Mouse (Mus musculus) left cerebral cortex, postnatal 36 days (tissue): Measurements from ENCODE around the gene Pimreg. TPM values are rescaled to one million over a fixed set of nuclear protein-coding genes. Genes with fewer than 3 reads are reported as not detected.

Source experiments
- DNase-seq, 2 experiments: peaks; one replicate each; pipeline ENCODE4 v3.0.0; 2021 to 2022; ENCODE audit warnings: low spot score in 2 of 2, mixed read lengths in 1 of 2
- intact Hi-C: fragments of 180-260 bp; cut with DNase I; formaldehyde crosslinking; loops from one replicate; pipeline ENCODE4 v1.15.1; 2025
- total RNA-seq, 2 experiments: library from RNA; stranded (reverse); gene quantifications; 2 replicates each; pipeline ENCODE4 v1.2.3; 2021

The Pimreg gene
- total RNA-seq, 2 experiments from 2014 or later: 0.43 to 1.1 TPM

DNA sequence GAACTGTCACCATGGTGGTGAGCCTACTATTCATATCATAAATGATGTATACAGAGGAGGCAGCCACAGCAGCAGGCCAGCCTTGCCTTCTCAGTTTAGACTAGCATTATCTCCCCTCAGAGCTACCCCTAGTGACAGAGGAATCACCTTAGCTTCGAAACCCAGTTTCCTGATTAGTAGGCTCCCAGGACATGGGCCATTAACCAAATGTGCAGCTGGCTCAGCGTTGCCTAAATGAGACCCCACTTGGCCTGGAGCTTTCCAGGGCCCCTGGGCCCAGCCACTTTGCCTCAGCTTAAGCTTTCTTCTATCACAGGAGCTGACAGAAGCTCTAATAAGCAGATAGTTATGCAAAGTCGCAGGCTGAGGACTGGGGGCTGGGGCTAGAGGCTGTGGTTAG, 54.2 kb downstream of the Pimreg start:
- intact Hi-C loops: no loop called here
- no peak for DNase-seq

Other genes with a start within 250 kb of the Pimreg start
- gene Aipl1, start 4.5 kb upstream of the Pimreg start, total RNA-seq: not detected
- gene Pitpnm3, start 93.7 kb downstream of the Pimreg start, total RNA-seq: 10 to 100 TPM; 74.9 to 83.2 TPM
- gene Gm43951, start 164.8 kb downstream of the Pimreg start, total RNA-seq: 10 to 100 TPM in 1 of 2 experiments, 1 to 10 TPM in 1; 9.1 to 15.4 TPM
- gene 4933427D14Rik, start 165.4 kb downstream of the Pimreg start, total RNA-seq: 10 to 100 TPM; 26.1 to 39.9 TPM
- 10 to 100 TPM; 31.0 to 31.3 TPM for gene Txndc17, start 165.5 kb downstream of the Pimreg start, total RNA-seq
- 10 to 100 TPM; 15.5 to 16.7 TPM for gene Med31, start 173.6 kb downstream of the Pimreg start, total RNA-seq
- 10 to 100 TPM; 14.2 to 21.9 TPM for gene Slc13a5, start 225.2 kb downstream of the Pimreg start, total RNA-seq